Mouse (Mus musculus) forebrain, embryonic 14.5 days (tissue): ENCODE data around the gene Tdrkh. TPM values are rescaled to one million over a fixed set of nuclear protein-coding genes. Genes with fewer than 3 reads are reported as not detected.
A peak's percentile ranks its signal among the peaks of the same experiment; 100 is the strongest.

Source experiments
- ATAC-seq: fragments of 200-750 bp; cut with Nextera tagmentation; 2 replicates; pipeline ENCODE4 v1.8.0; 2017; ENCODE audit warnings: mild to moderate bottlenecking, moderate library complexity
- DNase-seq: peaks from one replicate; pipeline ENCODE4 v3.0.0-alpha.2; 2015; ENCODE audit warnings: low spot score
- H3K27ac ChIP-seq: fragments of 300-500 bp; sonication (generic); 2 replicates; pipeline ENCODE4 v1.5.1; 2014; ENCODE audit warnings: low read depth, mild to moderate bottlenecking, control low read depth, low read length, moderate library complexity
- H3K27me3 ChIP-seq: fragments of 300-500 bp; sonication (generic); replicated peaks from 2 replicates; pipeline ENCODE4 v1.6.1; 2014; ENCODE audit warnings: low read length, control low read depth, mixed read lengths; ENCODE audit not compliant: control insufficient read depth, insufficient read depth
- H3K36me3 ChIP-seq: fragments of 300-500 bp; sonication (generic); 2 replicates; pipeline ENCODE4 v1.6.1; 2014; ENCODE audit warnings: low read length, control low read depth; ENCODE audit not compliant: control insufficient read depth, insufficient read depth
- H3K4me1 ChIP-seq: fragments of 300-500 bp; sonication (generic); 2 replicates; pipeline ENCODE4 v1.6.1; 2014; ENCODE audit warnings: antibody characterized with exemption, low read length, control low read depth; ENCODE audit not compliant: control insufficient read depth, insufficient read depth
- H3K4me2 ChIP-seq: fragments of 300-500 bp; sonication (generic); 2 replicates; pipeline ENCODE4 v1.6.1; 2014; ENCODE audit warnings: mild to moderate bottlenecking, control low read depth, low read length
- H3K4me3 ChIP-seq: fragments of 300-500 bp; sonication (generic); 2 replicates; pipeline ENCODE4 v1.5.1; 2014; ENCODE audit warnings: low read depth, low read length, control low read depth
- H3K9ac ChIP-seq: fragments of 300-500 bp; sonication (generic); 2 replicates; pipeline ENCODE4 v1.6.1; 2014; ENCODE audit warnings: mild to moderate bottlenecking, low read length, control low read depth, moderate library complexity
- H3K9me3 ChIP-seq: fragments of 300-500 bp; sonication (generic); replicated peaks from 2 replicates; pipeline ENCODE4 v1.6.1; 2016; ENCODE audit warnings: low read length, control low read depth, mixed read lengths; ENCODE audit not compliant: control insufficient read depth
- WGBS: fragments of 180-500 bp; shearing (Covaris S2); extraction: QIAGEN DNeasy Blood & Tissue Kit; methylation state at CpG from one replicate; pipeline ENCODE4 v1.1.7; 2014; 5-methylcytosine and 5-hydroxymethylcytosine counted together
- polyA plus RNA-seq: library from polyadenylated mRNA; unstranded; fragments of >200 nt; fragmentation: Nextera tagmentation; extraction: Ambion mirVana; gene quantifications from 2 replicates; pipeline ENCODE4 v1.2.1, GENCODE M21; 2014

Tdrkh gene
- polyA plus RNA-seq, 1 experiment from 2014 or later: 59.8 TPM

GRCm38 (mm10) chr3:94405561-94405960 is 7.5 kb upstream of the Tdrkh start:
- no peak overlapping the region for H3K4me2 ChIP-seq
- 80% methylated on average over 4 of the region's 4 CpGs for WGBS
- H3K27ac ChIP-seq: no peak overlapping the region
- no peak overlapping the region for H3K4me3 ChIP-seq
- DNase-seq: no peak
- no peak for ATAC-seq
- 0 out of 2 replicates have a peak, but pooled peaks cover 2% of the 10 kb centered on the region for H3K4me1 ChIP-seq
- H3K9me3 ChIP-seq: no peaks in the 10 kb centered on the region
- no peak overlapping the region for H3K9ac ChIP-seq
- no peaks in the 10 kb centered on the region for H3K27me3 ChIP-seq
- no peaks in the 10 kb centered on the region for H3K36me3 ChIP-seq

- DNase-seq (no peak), ATAC-seq (peak; percentile 62)
- H3K36me3 ChIP-seq: no peaks in the 10 kb centered on the region
- H3K9me3 ChIP-seq: no peaks in the 10 kb centered on the region
- H3K9ac ChIP-seq: peak overlapping the region; percentile 76
- H3K27me3 ChIP-seq: no peaks in the 10 kb centered on the region
- peak overlapping the region; percentile 57 for H3K4me3 ChIP-seq
- peak overlapping the region; percentile 89 for H3K4me2 ChIP-seq
- 4% methylated on average over 25 of the region's 25 CpGs for WGBS
- peak overlapping the region; percentile 67 for H3K27ac ChIP-seq
- H3K4me1 ChIP-seq: 0 out of 2 replicates have a peak, but pooled peaks cover 7% of the 10 kb centered on the region
These were observed 543 bp upstream of the Tdrkh start for GRCm38 (mm10) chr3:94412530-94412929.

- no peak overlapping the region for H3K4me3 ChIP-seq
- peaks cover 47% of the 10 kb centered on the region for H3K36me3 ChIP-seq
- H3K27ac ChIP-seq: no peak overlapping the region
- H3K27me3 ChIP-seq: no peaks in the 10 kb centered on the region
- DNase-seq (no peak), ATAC-seq (no peak)
- H3K4me2 ChIP-seq: no peak overlapping the region
- no peaks in the 10 kb centered on the region for H3K4me1 ChIP-seq
- H3K9me3 ChIP-seq: no peaks in the 10 kb centered on the region
- H3K9ac ChIP-seq: no peak overlapping the region
- WGBS: 89% methylated on average over 2 of the region's 2 CpGs
These were observed 17.9 kb downstream of the Tdrkh start for GRCm38 (mm10) chr3:94430980-94431379.

GRCm38 (mm10) chr3:94434305-94434704 is 21.2 kb downstream of the Tdrkh start:
- Histone ChIP-seq H3K27ac (no peak overlapping the region), H3K4me2 (no peak overlapping the region), H3K4me3 (no peak overlapping the region), H3K36me3 (peaks cover 19% of the 10 kb centered on the region), H3K9ac (no peak overlapping the region), H3K27me3 (no peaks in the 10 kb centered on the region), H3K9me3 (no peaks in the 10 kb centered on the region), H3K4me1 (no peaks in the 10 kb centered on the region)
- no peak for ATAC-seq
- DNase-seq: no peak
- 94% methylated on average over 2 of the region's 2 CpGs for WGBS

GRCm38 (mm10) chr3:94436420-94436819 is 23.3 kb downstream of the Tdrkh start:
- H3K4me2 ChIP-seq: no peak overlapping the region
- no peaks in the 10 kb centered on the region for H3K36me3 ChIP-seq
- no peak overlapping the region for H3K4me3 ChIP-seq
- H3K9ac ChIP-seq: no peak overlapping the region
- ATAC-seq (no peak), DNase-seq (no peak)
- no peaks in the 10 kb centered on the region for H3K27me3 ChIP-seq
- WGBS: 86% methylated on average over 9 of the region's 9 CpGs
- H3K4me1 ChIP-seq: no peaks in the 10 kb centered on the region
- H3K27ac ChIP-seq: no peak overlapping the region
- no peaks in the 10 kb centered on the region for H3K9me3 ChIP-seq

GRCm38 (mm10) chr3:94441182-94441581 is 28.1 kb downstream of the Tdrkh start:
- Histone ChIP-seq H3K27ac (no peak overlapping the region), H3K4me2 (no peak overlapping the region), H3K9ac (no peak overlapping the region), H3K36me3 (peaks cover 17% of the 10 kb centered on the region), H3K9me3 (no peaks in the 10 kb centered on the region), H3K27me3 (no peaks in the 10 kb centered on the region), H3K4me1 (peaks cover 2% of the 10 kb centered on the region; the same call in 1 of the 2 replicates), H3K4me3 (no peak overlapping the region)
- 42% methylated on average over 3 of the region's 3 CpGs for WGBS
- no peak for ATAC-seq
- peak; percentile 23 for DNase-seq

GRCm38 (mm10) chr3:94442951-94443596 is 30.0 kb downstream of the Tdrkh start, which contains the start of gene Mrpl9:
Gene Mrpl9 (plus strand): TSS chr3:94443318.
- WGBS: under 1% methylated on average over 39 of the region's 39 CpGs
- peaks cover 2% of the 10 kb centered on the region; the same call in 1 of the 2 replicates for H3K4me1 ChIP-seq
- peak within 1 kb of the TSS; percentile 88 for H3K9ac ChIP-seq
- peak; percentile 97 for DNase-seq
- H3K27me3 ChIP-seq: no peaks in the 10 kb centered on the region
- H3K4me3 ChIP-seq: peak within 1 kb of the TSS; percentile 94
- no peaks in the 10 kb centered on the region for H3K9me3 ChIP-seq
- H3K27ac ChIP-seq: 0 out of 2 replicates have a peak within 1 kb of the TSS, but pooled peaks have one; percentile 27
- H3K4me2 ChIP-seq: peak within 1 kb of the TSS; percentile 91
- H3K36me3 ChIP-seq: peaks cover 36% of the 10 kb centered on the region
- peak; percentile 98 for ATAC-seq

- Histone ChIP-seq H3K4me3 (peak within 1 kb of the TSS; percentile 94), H3K9ac (peak within 1 kb of the TSS; percentile 88), H3K4me1 (peaks cover 2% of the 10 kb centered on the region; the same call in 1 of the 2 replicates), H3K27ac (0 out of 2 replicates have a peak within 1 kb of the TSS, but pooled peaks have one; percentile 27), H3K27me3 (no peaks in the 10 kb centered on the region), H3K9me3 (no peaks in the 10 kb centered on the region), H3K4me2 (peak within 1 kb of the TSS; percentile 91), H3K36me3 (peaks cover 41% of the 10 kb centered on the region)
- ATAC-seq (no peak), DNase-seq (no peak)
- WGBS: under 1% methylated on average over 24 of the region's 24 CpGs
These were observed 30.5 kb downstream of the Tdrkh start, which contains the start of gene Oaz3 for GRCm38 (mm10) chr3:94443597-94443964. Gene Oaz3 (minus strand): TSS chr3:94443915.

GRCm38 (mm10) chr3:94449377-94449776 is 36.3 kb downstream of the Tdrkh start:
- no peaks in the 10 kb centered on the region for H3K9me3 ChIP-seq
- H3K4me2 ChIP-seq: no peak overlapping the region
- no peak overlapping the region for H3K4me3 ChIP-seq
- ATAC-seq (no peak), DNase-seq (no peak)
- H3K9ac ChIP-seq: no peak overlapping the region
- H3K36me3 ChIP-seq: peaks cover 53% of the 10 kb centered on the region
- no peak overlapping the region for H3K27ac ChIP-seq
- H3K4me1 ChIP-seq: no peaks in the 10 kb centered on the region; the same call in 1 of the 2 replicates
- H3K27me3 ChIP-seq: no peaks in the 10 kb centered on the region
- 87% methylated on average over 2 of the region's 2 CpGs for WGBS
